In the genomic region with DNA sequence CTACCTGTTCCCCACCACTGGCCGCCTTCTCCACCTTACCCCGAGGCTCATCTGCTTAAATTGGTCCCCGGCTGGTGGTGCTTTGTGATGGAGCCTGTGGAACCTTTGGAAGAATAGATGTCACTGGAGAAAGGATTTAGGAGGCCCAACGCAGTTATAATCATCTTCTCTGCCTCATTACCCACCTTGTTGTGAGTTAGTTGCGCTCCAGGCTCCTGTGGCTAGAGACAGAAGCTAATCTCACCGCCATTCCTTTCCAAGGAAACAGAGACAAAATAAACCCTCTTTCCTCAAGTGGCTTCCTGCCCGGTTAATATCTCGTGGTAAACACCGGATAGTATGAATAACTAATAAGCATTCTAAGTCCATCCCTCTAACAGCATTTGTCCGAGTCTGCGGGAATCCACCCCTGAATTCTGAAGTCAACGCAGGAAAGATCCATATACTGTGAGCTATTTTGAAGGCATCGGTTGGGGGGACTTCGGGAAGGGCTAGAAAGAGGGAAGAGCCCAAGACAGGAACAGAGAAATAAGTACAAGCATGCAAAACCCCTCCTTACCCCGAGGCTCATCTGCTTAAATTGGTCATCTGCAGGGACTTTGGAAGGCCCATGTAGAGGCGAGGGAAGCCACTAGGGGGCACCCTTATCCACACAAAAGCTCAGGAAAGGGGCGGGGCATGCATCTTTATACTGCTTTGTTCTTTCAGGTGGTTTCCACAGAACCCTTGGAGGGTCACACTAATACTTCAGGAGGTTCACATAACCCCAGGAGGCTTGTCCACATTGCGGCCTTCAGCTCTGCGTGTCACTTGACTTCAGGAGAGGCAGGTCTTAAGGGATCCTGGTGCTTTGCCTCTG, we compare ENCODE assay signal across 8 mouse cellular contexts. TPM values are rescaled to one million over a fixed set of nuclear protein-coding genes. Genes with fewer than 3 reads are reported as not detected.
DNase-seq lines count a peak whose midpoint lies in the region; ATAC-seq and TF ChIP-seq lines count a peak whose summit lies in the region.

No protein-coding gene starts in this region.

- H3K36me3 ChIP-seq in hindbrain, embryonic 10.5 days, result no peaks in the 10 kb centered on the region
- H3K36me3 ChIP-seq in lung, postnatal 0 days (ENCODE audit: insufficient read depth, low read length), result no peaks in the 10 kb centered on the region

- DNase-seq in ES-CJ7 (ENCODE audit: low read depth, low spot score), result peak; percentile 81
- peak; percentile 81 for DNase-seq in brain, adult 2 months (ENCODE audit: low read depth, low spot score)
- DNase-seq in hindbrain, embryonic 10.5 days (ENCODE audit: low spot score), result peak; percentile 88
- DNase-seq in layer of hippocampus, adult 8-10 months (ENCODE audit: low spot score in 2 of 2), result peak; percentile 60 to 79
- DNase-seq in lung, postnatal 0 days (ENCODE audit: low spot score), result peak; percentile 77
- DNase-seq in ovary, postnatal 14 days (ENCODE audit: low spot score), result peak; percentile 67
- peak; percentile 78 for DNase-seq in thymus, postnatal 14 days

- peak; percentile 71 for ATAC-seq in erythroblast, adult 5-6 weeks (replicated peaks; ENCODE audit: low FRiP score, poor library complexity, severe bottlenecking)
- peak; percentile 53 for ATAC-seq in lung, postnatal 0 days

- no peaks in the 10 kb centered on the region for H3K9me3 ChIP-seq in hindbrain, embryonic 10.5 days
- no peaks in the 10 kb centered on the region for H3K9me3 ChIP-seq in lung, postnatal 0 days (ENCODE audit: low read length)

- H3K4me1 ChIP-seq in hindbrain, embryonic 10.5 days (replicated peaks), result peaks cover 15% of the 10 kb centered on the region; the same call in 1 of the 2 replicates
- no peaks in the 10 kb centered on the region for H3K4me1 ChIP-seq in lung, postnatal 0 days (ENCODE audit: insufficient read depth, low read depth, low read length)

- WGBS in hindbrain, embryonic 10.5 days, result 37% methylated on average over 19 of the region's 19 CpGs
- WGBS in lung, postnatal 0 days, result 39% methylated on average over 19 of the region's 19 CpGs

- H3K9ac ChIP-seq in lung, postnatal 0 days (replicated peaks; ENCODE audit: low read depth), result no peak overlapping the region

- peaks cover 20% of the 10 kb centered on the region; the same call in 1 of the 2 replicates for H3K27me3 ChIP-seq in hindbrain, embryonic 10.5 days (ENCODE audit: insufficient read depth, poor library complexity, severe bottlenecking)
- H3K27me3 ChIP-seq in lung, postnatal 0 days (replicated peaks; ENCODE audit: insufficient read depth, low read length), result no peaks in the 10 kb centered on the region

- TF ChIP-seq CTCF in lung, postnatal 0 days (IDR thresholded peaks at IDR 0.05), result peak; percentile 80

- TF ChIP-seq EP300 in lung, postnatal 0 days (IDR thresholded peaks at IDR 0.05), result no peak

- H3K27ac ChIP-seq in hindbrain, embryonic 10.5 days, result peak overlapping the region; percentile 70
- H3K27ac ChIP-seq in lung, postnatal 0 days (ENCODE audit: low read length), result no peak overlapping the region

- H3K4me2 ChIP-seq in lung, postnatal 0 days (replicated peaks; ENCODE audit: low read depth, low read length), result no peak overlapping the region

- H3K4me3 ChIP-seq in hindbrain, embryonic 10.5 days, result no peak overlapping the region
- no peak overlapping the region for H3K4me3 ChIP-seq in lung, postnatal 0 days (ENCODE audit: low read depth, low read length)

RNA-seq across cellular contexts. Expression of a gene that starts 4.1 kb away (rescaled TPM):
- 77.2 and 98.4 TPM in 2 replicates for total RNA-seq in erythroblast, adult 5-6 weeks (2015; ENCODE audit: low replicate concordance)
- 68.2 and 70.7 TPM in 2 replicates for total RNA-seq in erythroblast, adult 5-6 weeks (2017; ENCODE audit: low replicate concordance)
- polyA plus RNA-seq in hindbrain, embryonic 10.5 days (2016; fragmentation: Nextera tagmentation; extraction: Ambion mirVana), result 51.0 and 53.2 TPM in 2 replicates
- total RNA-seq in layer of hippocampus, adult 8-10 months (2022), result 10 to 100 TPM; 32.6 to 39.1 (median 35.4) TPM
- polyA plus RNA-seq in lung, postnatal 0 days (2015; fragmentation: Nextera tagmentation; extraction: Ambion mirVana), result 32.5 and 38.5 TPM in 2 replicates

RNA-seq across cellular contexts. Expression of a gene that starts 46.3 kb away (rescaled TPM):
- not detected in 2 replicates for total RNA-seq in erythroblast, adult 5-6 weeks (2015; ENCODE audit: low replicate concordance)
- total RNA-seq in erythroblast, adult 5-6 weeks (2017; ENCODE audit: low replicate concordance), result not detected in 2 replicates
- 3.2 and 4.5 TPM in 2 replicates for polyA plus RNA-seq in hindbrain, embryonic 10.5 days (2016; fragmentation: Nextera tagmentation; extraction: Ambion mirVana)
- total RNA-seq in layer of hippocampus, adult 8-10 months (2022), result 1 to 10 TPM; 4.6 to 5.8 (median 5.0) TPM
- 0.57 and 0.63 TPM in 2 replicates for polyA plus RNA-seq in lung, postnatal 0 days (2015; fragmentation: Nextera tagmentation; extraction: Ambion mirVana)

Comparison
In these comparisons a context has a peak if more than half of its experiments do, and no peak if none do; other contexts are left out.
1. RNA of a gene that starts 46.3 kb away (total RNA-seq): 4.6 to 5.8 TPM in layer of hippocampus, adult 8-10 months; not detected in erythroblast, adult 5-6 weeks; every median in the first group is over 4 times any median in the second.
2. Peak in every context shown above with its lines, with median percentiles within 50 percentile points of each other: DNase-seq.